Mouse (Mus musculus): Measurements from ENCODE around the gene Ociad2. TPM values are rescaled to one million over a fixed set of nuclear protein-coding genes. Genes with fewer than 3 reads are reported as not detected.

The Ociad2 gene
- polyA plus RNA-seq, 1 experiment from 2014 or later, result 10.5 TPM

DNA sequence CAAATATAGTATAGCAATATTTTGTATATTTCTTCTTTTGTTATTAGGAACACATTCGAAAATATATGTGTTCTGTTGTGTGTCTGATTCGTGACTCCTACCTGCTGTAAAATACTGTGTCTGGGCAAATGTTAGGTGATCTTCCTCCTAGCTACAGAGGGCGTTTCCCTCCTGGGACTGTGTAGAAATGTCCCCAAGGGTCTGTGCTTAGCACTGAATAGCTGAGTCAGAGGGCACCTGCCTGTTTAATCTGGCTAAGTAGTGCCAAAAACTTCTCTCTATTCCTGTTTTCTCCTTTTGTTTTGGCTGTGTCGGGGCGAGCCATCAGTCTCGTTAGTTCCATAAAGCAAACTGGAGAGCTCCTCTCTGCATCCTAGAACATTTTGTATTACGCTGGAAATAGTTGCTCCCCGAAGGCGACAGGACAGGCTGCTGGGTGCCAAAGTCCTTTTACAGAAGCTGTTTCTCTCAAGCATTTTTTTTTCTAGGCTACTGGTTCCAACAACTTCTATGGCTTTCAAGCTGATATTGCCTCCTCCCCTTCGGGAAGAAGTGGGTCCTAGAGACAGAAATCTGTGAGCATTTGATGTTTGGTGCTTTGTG lies 28.1 kb upstream of the Ociad2 start:
- H3K27ac ChIP-seq, result no peak overlapping the region
- H3K36me3 ChIP-seq, result no peaks in the 10 kb centered on the region
- 72% methylated on average over 10 of the region's 10 CpGs for WGBS
- no peaks in the 10 kb centered on the region for H3K9me3 ChIP-seq
- H3K9ac ChIP-seq, result no peak overlapping the region
- H3K4me3 ChIP-seq, result no peak overlapping the region
- no peak overlapping the region for H3K4me2 ChIP-seq (replicated peaks)
- no peaks in the 10 kb centered on the region for H3K4me1 ChIP-seq
- ATAC-seq (ENCODE audit: low FRiP score, low read depth), result no peak
- H3K27me3 ChIP-seq, result no peaks in the 10 kb centered on the region

DNA sequence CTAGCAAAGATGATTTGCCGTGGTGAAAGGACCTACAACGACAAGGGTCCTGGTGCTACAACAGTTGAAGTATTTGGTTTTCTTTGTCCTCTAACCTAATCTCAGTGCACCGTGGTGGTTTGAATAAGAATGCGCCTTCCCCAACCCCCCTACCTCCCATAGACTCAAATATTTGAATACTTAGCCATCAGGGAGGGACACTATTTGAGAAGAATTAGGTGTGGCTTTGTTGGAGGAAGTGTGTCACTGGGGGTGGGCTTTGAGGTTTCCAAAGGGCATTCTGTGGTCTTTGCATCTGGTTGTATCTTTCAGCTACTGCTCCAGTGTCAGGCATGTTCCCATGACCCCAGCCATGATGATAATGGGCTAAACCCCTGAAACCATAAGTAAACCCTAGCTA lies 27.1 kb upstream of the Ociad2 start:
- WGBS, result 84% methylated on average over 4 of the region's 4 CpGs
- Histone ChIP-seq H3K4me3 (no peak overlapping the region), H3K27me3 (no peaks in the 10 kb centered on the region), H3K9me3 (no peaks in the 10 kb centered on the region), H3K4me1 (no peaks in the 10 kb centered on the region), H3K9ac (no peak overlapping the region), H3K27ac (no peak overlapping the region), H3K36me3 (no peaks in the 10 kb centered on the region), H3K4me2 (replicated peaks) (no peak overlapping the region)
- no peak for ATAC-seq (ENCODE audit: low FRiP score, low read depth)

DNA sequence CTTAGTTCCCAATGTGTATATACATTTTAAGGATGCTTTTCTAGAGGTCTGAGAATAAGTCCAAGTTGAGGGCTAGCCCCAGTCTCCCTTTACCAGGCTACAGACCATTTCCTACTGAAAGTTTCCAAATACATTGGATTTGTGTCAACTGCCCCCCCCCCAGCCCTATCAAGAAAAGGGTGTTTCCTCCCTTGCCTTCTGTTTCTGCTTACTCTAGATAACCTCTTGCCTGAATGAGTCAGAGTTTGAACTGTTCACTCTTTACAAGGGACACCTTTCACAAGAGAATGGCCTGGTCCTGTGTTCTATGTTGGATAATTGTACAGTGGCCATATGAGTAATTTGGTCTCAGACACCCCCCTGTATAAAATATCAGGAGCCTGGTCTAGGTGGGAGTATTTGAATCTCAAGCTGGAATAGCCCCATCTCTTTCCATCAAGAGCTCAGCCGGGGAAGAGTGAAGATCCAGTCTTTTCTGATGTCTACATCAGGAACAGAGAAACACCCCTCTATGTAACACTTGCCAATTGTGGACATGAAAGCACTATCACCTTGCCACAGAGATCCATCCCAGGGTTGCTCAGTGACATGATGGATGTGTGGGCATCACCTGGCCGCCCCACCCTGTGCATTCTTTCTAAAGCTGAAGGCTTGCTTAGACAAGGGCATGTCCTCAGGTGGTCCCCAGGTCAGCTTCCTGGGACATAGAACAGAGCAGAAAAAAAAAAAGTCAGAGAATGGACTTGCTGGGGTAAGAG lies 23.5 kb upstream of the Ociad2 start:
- Histone ChIP-seq H3K9ac (no peak overlapping the region), H3K4me3 (no peak overlapping the region), H3K36me3 (no peaks in the 10 kb centered on the region), H3K9me3 (no peaks in the 10 kb centered on the region), H3K4me2 (replicated peaks) (no peak overlapping the region), H3K4me1 (peaks cover 5% of the 10 kb centered on the region), H3K27me3 (peaks cover 5% of the 10 kb centered on the region; the same call in 1 of the 2 replicates), H3K27ac (no peak overlapping the region)
- ATAC-seq (ENCODE audit: low FRiP score, low read depth), result no peak
- 93% methylated on average over 2 of the region's 2 CpGs for WGBS

DNA sequence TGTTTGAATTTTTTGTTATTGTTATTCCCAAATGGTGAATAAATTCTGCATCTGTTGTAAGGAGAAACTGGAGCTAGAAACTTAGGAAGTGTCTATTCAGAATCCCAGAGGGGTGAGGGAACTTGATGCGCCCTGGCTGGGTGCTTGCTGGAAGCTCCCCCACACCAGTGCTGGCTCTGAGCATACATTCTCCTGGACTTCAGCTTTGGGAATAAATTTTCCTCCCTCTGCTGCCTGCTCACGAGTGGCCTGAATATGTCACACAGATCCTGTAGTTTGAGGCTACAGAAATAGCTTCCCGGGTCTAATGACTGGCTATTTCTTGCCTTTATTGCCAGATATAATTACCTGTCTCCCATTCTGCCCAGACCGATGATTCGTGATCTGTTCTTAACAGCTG lies 22.0 kb upstream of the Ociad2 start:
- Histone ChIP-seq H3K9ac (no peak overlapping the region), H3K4me1 (peaks cover 5% of the 10 kb centered on the region), H3K9me3 (no peaks in the 10 kb centered on the region), H3K27ac (no peak overlapping the region), H3K36me3 (no peaks in the 10 kb centered on the region), H3K4me3 (no peak overlapping the region), H3K27me3 (peaks cover 7% of the 10 kb centered on the region; the same call in 1 of the 2 replicates), H3K4me2 (replicated peaks) (no peak overlapping the region)
- WGBS, result 75% methylated on average over 5 of the region's 5 CpGs
- ATAC-seq (ENCODE audit: low FRiP score, low read depth), result no peak

DNA sequence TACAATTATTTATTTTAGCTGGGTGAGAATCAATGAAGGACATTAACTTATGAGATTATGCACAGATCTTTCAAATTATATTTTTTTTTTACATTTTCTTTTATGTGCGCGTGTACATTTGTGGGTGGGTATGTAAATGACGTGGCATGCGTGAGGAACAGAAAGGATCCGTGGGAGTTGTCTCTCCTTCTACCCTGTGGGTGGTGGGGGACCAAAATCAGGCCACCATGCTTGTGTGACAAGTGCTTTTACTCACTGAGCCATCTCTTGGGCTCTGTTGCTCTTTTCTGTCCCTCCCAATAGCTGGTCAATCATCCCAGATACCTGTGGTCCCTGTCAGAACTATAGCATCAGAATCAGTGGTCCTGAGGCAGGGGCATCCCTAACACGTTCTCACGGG lies 21.5 kb upstream of the Ociad2 start:
- H3K9ac ChIP-seq, result no peak overlapping the region
- H3K4me1 ChIP-seq, result peaks cover 5% of the 10 kb centered on the region
- 88% methylated on average over 7 of the region's 7 CpGs for WGBS
- no peaks in the 10 kb centered on the region for H3K36me3 ChIP-seq
- peaks cover 7% of the 10 kb centered on the region; the same call in 1 of the 2 replicates for H3K27me3 ChIP-seq
- no peak overlapping the region for H3K4me3 ChIP-seq
- H3K4me2 ChIP-seq (replicated peaks), result no peak overlapping the region
- H3K27ac ChIP-seq, result no peak overlapping the region
- no peak for ATAC-seq (ENCODE audit: low FRiP score, low read depth)
- no peaks in the 10 kb centered on the region for H3K9me3 ChIP-seq

DNA sequence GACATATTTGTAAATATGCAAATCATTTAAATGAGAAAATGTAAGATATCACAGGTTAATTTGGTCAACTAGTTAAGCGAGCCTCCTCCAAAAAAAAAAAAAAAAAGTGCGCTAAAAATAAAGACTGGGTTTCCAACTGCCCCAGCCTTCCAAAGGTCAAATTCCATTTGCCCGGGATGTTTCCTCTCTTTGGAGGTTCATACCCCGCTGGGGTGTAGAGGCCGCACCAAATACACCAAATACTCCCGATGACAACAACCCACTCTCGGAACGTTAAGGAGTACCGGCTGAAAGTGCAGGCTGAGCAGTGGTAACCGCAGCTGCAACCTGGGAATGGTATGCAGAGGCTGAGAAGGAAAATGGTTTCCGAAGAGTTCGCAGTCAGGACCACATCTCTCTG lies 19.4 kb upstream of the Ociad2 start:
- Histone ChIP-seq H3K4me1 (peaks cover 5% of the 10 kb centered on the region), H3K9ac (no peak overlapping the region), H3K36me3 (no peaks in the 10 kb centered on the region), H3K9me3 (no peaks in the 10 kb centered on the region), H3K4me2 (replicated peaks) (peak overlapping the region; percentile 40), H3K4me3 (no peak overlapping the region), H3K27ac (no peak overlapping the region), H3K27me3 (peaks cover 7% of the 10 kb centered on the region; the same call in 1 of the 2 replicates)
- ATAC-seq (ENCODE audit: low FRiP score, low read depth), result no peak
- 27% methylated on average over 12 of the region's 12 CpGs for WGBS

DNA sequence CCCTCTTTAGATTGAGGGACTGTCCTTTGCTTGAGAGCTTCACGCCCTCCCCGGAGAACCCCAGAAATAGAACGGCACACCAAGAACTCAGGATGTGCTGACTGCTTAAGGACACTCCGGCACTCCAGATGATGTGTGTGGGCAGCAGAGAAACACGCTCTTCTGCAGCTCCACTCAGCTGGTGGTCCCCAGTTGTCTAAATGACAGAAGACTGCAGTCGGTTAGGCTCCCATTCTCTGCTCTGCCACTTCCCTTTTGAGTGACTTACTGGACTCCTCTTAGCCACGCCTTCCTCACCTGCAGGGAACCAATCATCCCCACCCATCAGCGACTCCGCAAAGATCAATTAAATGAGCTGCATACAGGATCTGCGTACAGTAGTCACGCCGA lies 18.9 kb upstream of the Ociad2 start:
- ATAC-seq (ENCODE audit: low FRiP score, low read depth), result no peak
- no peaks in the 10 kb centered on the region for H3K9me3 ChIP-seq
- H3K9ac ChIP-seq, result no peak overlapping the region
- WGBS, result 42% methylated on average over 12 of the region's 12 CpGs
- H3K36me3 ChIP-seq, result no peaks in the 10 kb centered on the region
- peak overlapping the region; percentile 40 for H3K4me2 ChIP-seq (replicated peaks)
- peaks cover 5% of the 10 kb centered on the region for H3K4me1 ChIP-seq
- peaks cover 7% of the 10 kb centered on the region; the same call in 1 of the 2 replicates for H3K27me3 ChIP-seq
- H3K27ac ChIP-seq, result no peak overlapping the region
- H3K4me3 ChIP-seq, result no peak overlapping the region

DNA sequence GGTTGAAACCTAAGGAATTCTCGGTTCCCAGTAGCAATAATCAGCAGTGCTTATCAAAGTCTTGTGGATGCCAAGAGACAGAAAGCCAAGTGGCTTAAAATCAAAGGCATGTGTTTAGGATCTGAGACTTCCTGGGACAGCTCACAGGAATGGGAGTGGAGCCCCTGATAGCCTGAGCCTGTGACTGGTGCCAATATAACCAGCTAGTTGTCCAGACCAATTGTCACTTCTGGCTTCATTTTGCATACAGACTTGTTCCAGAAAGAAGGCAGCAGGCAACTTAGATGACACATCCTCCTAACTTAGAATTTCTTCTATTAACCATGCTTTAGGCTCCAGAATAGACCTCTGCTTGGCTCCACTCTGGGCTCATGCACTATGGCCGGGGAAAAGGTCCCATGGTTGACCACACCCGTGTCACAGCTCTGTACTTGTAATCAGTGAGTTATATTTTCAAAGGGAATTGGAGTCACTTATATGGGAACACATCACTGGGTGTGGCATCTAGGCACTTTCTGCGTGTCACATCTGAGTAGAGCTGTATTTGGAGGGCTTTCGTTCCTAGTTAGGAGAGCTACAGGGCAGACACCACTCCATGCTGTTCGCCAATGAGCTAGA lies 18.4 kb upstream of the Ociad2 start:
- peaks cover 5% of the 10 kb centered on the region for H3K4me1 ChIP-seq
- H3K9me3 ChIP-seq, result no peaks in the 10 kb centered on the region
- no peak overlapping the region for H3K4me3 ChIP-seq
- no peak for ATAC-seq (ENCODE audit: low FRiP score, low read depth)
- no peak overlapping the region for H3K27ac ChIP-seq
- 83% methylated on average over 6 of the region's 6 CpGs for WGBS
- H3K27me3 ChIP-seq, result peaks cover 7% of the 10 kb centered on the region; the same call in 1 of the 2 replicates
- H3K36me3 ChIP-seq, result no peaks in the 10 kb centered on the region
- H3K4me2 ChIP-seq (replicated peaks), result no peak overlapping the region
- H3K9ac ChIP-seq, result no peak overlapping the region

DNA sequence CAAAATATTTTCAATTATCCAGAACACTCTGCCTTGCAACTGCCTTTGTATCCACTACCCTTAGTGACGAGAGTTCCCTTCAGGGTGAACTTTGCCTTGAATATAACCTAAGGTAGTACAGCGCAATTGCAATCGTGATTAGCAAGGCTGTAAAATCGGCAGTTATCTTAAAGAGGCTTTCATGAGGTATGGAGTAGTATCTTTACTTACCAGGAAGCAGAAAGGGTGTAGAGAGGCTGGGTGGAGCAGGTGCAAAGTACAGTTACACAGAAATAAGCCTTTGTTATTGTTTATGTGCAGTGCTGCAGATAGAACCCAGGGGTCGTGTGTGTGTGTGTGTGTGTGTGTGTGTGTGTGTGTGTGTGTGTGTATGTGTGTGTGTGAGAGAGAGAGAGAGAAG lies 14.6 kb upstream of the Ociad2 start:
- no peaks in the 10 kb centered on the region for H3K9me3 ChIP-seq
- H3K36me3 ChIP-seq, result no peaks in the 10 kb centered on the region
- peaks cover 7% of the 10 kb centered on the region; the same call in 1 of the 2 replicates for H3K27me3 ChIP-seq
- no peak overlapping the region for H3K4me2 ChIP-seq (replicated peaks)
- no peak overlapping the region for H3K4me3 ChIP-seq
- WGBS, result 53% methylated on average over 5 of the region's 5 CpGs
- H3K9ac ChIP-seq, result no peak overlapping the region
- no peak for ATAC-seq (ENCODE audit: low FRiP score, low read depth)
- no peak overlapping the region for H3K27ac ChIP-seq
- H3K4me1 ChIP-seq, result peaks cover 5% of the 10 kb centered on the region

DNA sequence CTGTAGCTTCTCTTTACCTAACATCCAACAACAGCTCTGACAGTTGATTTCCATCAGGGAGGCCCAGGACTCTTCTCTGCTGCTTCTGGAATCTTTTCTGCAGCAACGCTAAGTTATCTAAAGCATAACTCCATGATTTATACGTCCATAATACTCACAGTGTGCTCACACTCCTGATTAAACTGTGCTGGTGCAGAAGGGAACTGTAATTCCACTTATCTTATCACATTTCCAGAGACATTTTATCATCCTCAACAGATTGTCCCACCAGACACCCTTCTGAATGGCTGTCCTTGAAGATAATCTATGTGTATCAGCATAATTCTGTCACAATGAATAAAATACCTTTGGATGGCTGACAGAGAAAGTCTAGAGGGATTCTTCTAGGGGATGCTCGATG lies 13.2 kb upstream of the Ociad2 start:
- Histone ChIP-seq H3K36me3 (no peaks in the 10 kb centered on the region), H3K4me1 (no peaks in the 10 kb centered on the region), H3K27ac (no peak overlapping the region), H3K9me3 (no peaks in the 10 kb centered on the region), H3K4me2 (replicated peaks) (no peak overlapping the region), H3K9ac (no peak overlapping the region), H3K27me3 (no peaks in the 10 kb centered on the region), H3K4me3 (no peak overlapping the region)
- no peak for ATAC-seq (ENCODE audit: low FRiP score, low read depth)
- 73% methylated on average over 3 of the region's 3 CpGs for WGBS

DNA sequence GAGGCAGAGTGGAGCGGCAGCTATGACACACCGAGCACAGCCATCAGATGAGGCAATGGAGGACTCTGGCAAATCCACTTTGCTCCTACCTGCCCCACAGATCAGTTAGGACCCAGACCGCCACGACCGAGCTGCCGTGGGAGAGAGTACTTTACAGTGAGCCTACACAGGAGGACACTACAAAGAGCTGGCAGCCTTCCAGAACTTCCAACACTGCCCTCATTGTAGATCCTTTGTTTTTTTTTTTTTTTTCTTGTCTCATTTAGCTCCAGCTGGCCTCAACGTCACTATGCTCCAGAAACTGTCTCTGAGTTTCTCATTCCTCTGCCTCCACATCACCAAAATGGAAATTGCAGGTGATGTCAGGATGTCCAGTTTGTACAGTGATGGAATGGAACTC lies 12.7 kb upstream of the Ociad2 start:
- Histone ChIP-seq H3K9ac (no peak overlapping the region), H3K4me1 (no peaks in the 10 kb centered on the region), H3K4me3 (no peak overlapping the region), H3K4me2 (replicated peaks) (no peak overlapping the region), H3K27me3 (no peaks in the 10 kb centered on the region), H3K27ac (no peak overlapping the region), H3K9me3 (no peaks in the 10 kb centered on the region), H3K36me3 (no peaks in the 10 kb centered on the region)
- WGBS, result 57% methylated on average over 7 of the region's 7 CpGs
- no peak for ATAC-seq (ENCODE audit: low FRiP score, low read depth)

DNA sequence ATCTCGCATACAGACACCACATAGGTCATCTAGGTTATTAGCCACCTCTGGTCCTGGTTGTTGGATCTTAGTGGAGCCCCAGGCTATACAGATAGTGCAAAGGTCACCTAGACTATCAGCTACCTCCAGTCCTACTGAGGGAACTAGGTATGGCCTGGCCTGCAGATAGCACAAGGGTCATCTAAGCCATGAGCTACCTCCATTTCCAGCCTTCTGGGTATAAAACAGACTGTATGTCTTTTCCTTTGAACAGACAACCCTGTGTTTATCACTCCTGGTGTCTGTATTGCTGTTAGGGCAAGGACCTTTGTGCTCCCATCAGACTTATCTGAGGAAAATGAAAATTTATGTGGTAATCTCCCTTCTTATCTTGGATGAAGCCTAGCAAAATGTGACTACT lies 11.0 kb upstream of the Ociad2 start:
- H3K27me3 ChIP-seq, result 0 out of 2 replicates have a peak, but pooled peaks cover 1% of the 10 kb centered on the region
- H3K4me3 ChIP-seq, result no peak overlapping the region
- no peaks in the 10 kb centered on the region for H3K4me1 ChIP-seq
- no peak overlapping the region for H3K4me2 ChIP-seq (replicated peaks)
- no peak for ATAC-seq (ENCODE audit: low FRiP score, low read depth)
- H3K9me3 ChIP-seq, result no peaks in the 10 kb centered on the region
- H3K27ac ChIP-seq, result no peak overlapping the region
- no peaks in the 10 kb centered on the region for H3K36me3 ChIP-seq
- no peak overlapping the region for H3K9ac ChIP-seq
- 85% methylated on average over 1 of the region's 1 CpGs for WGBS
